Mouse (Mus musculus): ENCODE results near the gene Tdrd12. TPM values are rescaled to one million over a fixed set of nuclear protein-coding genes. Genes with fewer than 3 reads are reported as not detected.
"Not testable (repeated sequence)": the region's sequence is repeated elsewhere in the genome, so short reads cannot be mapped to it uniquely, and the experiment has no call there.

Gene Tdrd12
- polyA plus RNA-seq, 1 experiment, result 0.54 TPM

DNA sequence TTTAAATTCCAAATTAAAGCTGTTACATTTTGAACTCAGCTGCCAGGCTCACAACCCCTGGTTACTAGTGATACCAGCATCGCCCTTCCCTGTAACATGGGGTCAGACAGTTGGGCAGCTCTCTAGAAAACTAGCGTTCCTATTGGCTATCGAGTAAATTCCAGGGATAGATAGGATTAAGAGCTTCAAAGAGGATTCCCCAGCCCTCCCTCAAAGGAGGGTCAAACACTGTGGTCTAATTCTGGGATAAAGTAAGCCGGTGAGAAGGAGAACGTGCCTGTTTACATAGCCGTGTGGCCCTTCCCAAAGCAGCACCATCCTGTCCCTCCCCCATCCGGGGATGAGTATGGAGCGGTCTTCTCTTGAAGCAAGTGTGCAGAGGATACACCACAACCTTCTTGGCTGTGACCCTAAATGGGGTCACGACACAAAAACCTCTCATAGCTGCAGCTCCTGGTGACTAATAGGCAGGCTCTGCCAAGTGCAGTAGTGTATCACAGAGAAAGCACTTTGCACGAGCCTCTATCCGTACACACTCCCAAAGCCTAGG, 46.0 kb upstream of the Tdrd12 start:
- Histone ChIP-seq H3K27ac (ENCODE audit: insufficient read depth, low read length) (no peak overlapping the region), H3K4me1 (ENCODE audit: control insufficient read depth, insufficient read depth, low read length) (peaks cover 10% of the 10 kb centered on the region), H3K27me3 (ENCODE audit: control insufficient read depth, insufficient read depth, low read length) (no peaks in the 10 kb centered on the region), H3K4me3 (replicated peaks; ENCODE audit: insufficient read depth, low read depth, low read length) (no peak overlapping the region)
- TF ChIP-seq CTCF (IDR thresholded peaks at IDR 0.05; ENCODE audit: borderline replicate concordance, insufficient read depth, low read depth, low read length), result no peak
- TF ChIP-seq POLR2A (IDR thresholded peaks at IDR 0.05; ENCODE audit: borderline replicate concordance, insufficient read depth, low read length), result no peak
- WGBS, result 33% methylated on average over 11 of the region's 11 CpGs
- no peak for DNase-seq

DNA sequence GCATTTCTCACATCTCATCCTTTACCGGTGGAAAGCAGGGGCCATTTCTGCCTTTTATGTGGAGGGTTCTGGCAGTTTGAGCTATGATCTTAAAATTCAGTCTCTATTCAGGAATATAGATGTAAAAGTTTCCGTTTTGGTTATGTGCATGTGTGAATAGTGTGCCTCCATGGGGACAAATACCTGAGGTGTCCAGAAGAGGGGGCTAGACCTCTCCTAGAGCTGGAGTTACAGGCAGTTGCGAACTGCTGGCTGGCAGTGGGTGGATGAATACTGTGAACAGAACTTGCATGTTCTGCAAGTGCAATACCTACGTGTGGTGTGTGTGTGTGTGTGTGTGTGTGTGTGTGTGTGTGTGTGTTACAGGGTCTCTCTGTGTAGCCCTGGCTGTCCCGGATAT, 45.2 kb upstream of the Tdrd12 start:
- no peak overlapping the region for H3K4me3 ChIP-seq (replicated peaks; ENCODE audit: insufficient read depth, low read depth, low read length)
- WGBS, result 67% methylated on average over 5 of the region's 5 CpGs
- DNase-seq, result no peak
- H3K4me1 ChIP-seq (ENCODE audit: control insufficient read depth, insufficient read depth, low read length), result peaks cover 7% of the 10 kb centered on the region
- no peak overlapping the region for H3K27ac ChIP-seq (ENCODE audit: insufficient read depth, low read length)
- TF ChIP-seq POLR2A (IDR thresholded peaks at IDR 0.05; ENCODE audit: borderline replicate concordance, insufficient read depth, low read length) (no peak), CTCF (IDR thresholded peaks at IDR 0.05; ENCODE audit: borderline replicate concordance, insufficient read depth, low read depth, low read length) (0 out of 2 replicates have a peak, but pooled peaks have one; percentile 10)
- no peaks in the 10 kb centered on the region for H3K27me3 ChIP-seq (ENCODE audit: control insufficient read depth, insufficient read depth, low read length)

DNA sequence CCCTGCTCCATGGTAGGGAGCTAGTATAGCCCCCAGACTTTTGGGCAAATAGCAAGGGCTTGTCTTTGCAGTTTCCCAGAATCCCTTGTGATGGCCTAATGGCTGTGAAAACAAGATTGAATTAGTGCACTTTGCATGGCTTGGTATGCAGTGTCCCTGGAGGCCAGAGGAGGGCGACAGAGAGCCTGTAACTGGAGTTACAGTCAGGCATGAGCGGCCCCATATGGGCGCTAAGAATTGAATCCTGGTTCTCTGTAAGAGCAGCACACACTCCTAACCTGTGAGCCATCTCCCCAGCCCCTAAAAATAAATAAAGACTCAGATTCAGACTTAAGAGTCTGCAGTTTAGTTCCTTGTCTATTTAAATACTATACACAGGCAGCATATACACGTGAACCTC, 42.3 kb upstream of the Tdrd12 start:
- no peaks in the 10 kb centered on the region for H3K27me3 ChIP-seq (ENCODE audit: control insufficient read depth, insufficient read depth, low read length)
- H3K4me3 ChIP-seq (replicated peaks; ENCODE audit: insufficient read depth, low read depth, low read length), result no peak overlapping the region
- H3K27ac ChIP-seq (ENCODE audit: insufficient read depth, low read length), result no peak overlapping the region
- DNase-seq, result peak in 1 of 2 experiments; percentile 19
- H3K4me1 ChIP-seq (ENCODE audit: control insufficient read depth, insufficient read depth, low read length), result peaks cover 2% of the 10 kb centered on the region; the same call in 1 of the 2 replicates
- 38% methylated on average over 4 of the region's 4 CpGs for WGBS
- TF ChIP-seq POLR2A (IDR thresholded peaks at IDR 0.05; ENCODE audit: borderline replicate concordance, insufficient read depth, low read length) (no peak), CTCF (IDR thresholded peaks at IDR 0.05; ENCODE audit: borderline replicate concordance, insufficient read depth, low read depth, low read length) (peak; percentile 59)

DNA sequence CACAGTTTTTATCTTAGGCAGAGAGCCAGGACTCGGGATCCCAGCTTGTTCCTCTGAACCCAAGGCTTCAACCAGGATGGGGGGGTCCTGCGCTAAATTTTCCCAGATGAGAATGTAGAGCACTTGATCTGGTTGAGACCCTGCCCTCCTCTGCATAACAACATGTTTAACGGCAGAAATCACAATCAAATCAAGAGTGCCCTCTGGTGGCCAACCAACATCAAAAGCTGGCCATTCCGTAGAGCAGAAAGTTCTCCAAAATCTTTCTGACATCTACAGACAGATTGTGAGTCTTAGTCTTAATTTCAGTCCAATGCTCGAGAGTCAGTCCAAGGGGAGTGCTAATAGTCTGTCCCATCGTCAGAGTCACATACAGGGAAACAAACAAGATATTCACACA, 33.3 kb upstream of the Tdrd12 start:
- H3K27ac ChIP-seq (ENCODE audit: insufficient read depth, low read length); H3K27me3 ChIP-seq (ENCODE audit: control insufficient read depth, insufficient read depth, low read length); H3K4me1 ChIP-seq (ENCODE audit: control insufficient read depth, insufficient read depth, low read length); DNase-seq; H3K4me3 ChIP-seq (replicated peaks; ENCODE audit: insufficient read depth, low read depth, low read length): not testable (repeated sequence)
- 16% methylated on average over 6 of the region's 6 CpGs for WGBS

DNA sequence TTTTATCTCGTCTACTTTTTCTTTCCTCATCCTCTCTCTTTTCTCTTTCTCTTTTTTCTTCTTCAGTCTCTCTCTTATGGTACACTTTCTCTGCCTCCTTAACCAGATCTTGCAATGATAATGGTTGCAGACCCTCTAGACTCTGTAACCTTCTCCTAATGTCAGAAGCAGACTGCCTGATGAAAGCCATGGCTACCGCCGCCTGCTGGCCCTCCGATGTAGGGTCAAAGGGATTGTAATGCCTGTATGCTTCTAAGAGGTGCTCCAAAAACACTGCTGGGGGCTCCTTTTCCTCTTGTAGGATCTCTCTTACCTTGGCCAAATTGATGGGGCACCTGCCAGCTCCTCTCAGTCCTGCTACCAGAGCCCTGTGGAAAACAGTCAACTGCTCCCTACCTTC, 32.2 kb upstream of the Tdrd12 start:
- 90% methylated on average over 4 of the region's 4 CpGs for WGBS
- not testable (repeated sequence) for DNase-seq; H3K4me1 ChIP-seq (ENCODE audit: control insufficient read depth, insufficient read depth, low read length); H3K27ac ChIP-seq (ENCODE audit: insufficient read depth, low read length); H3K27me3 ChIP-seq (ENCODE audit: control insufficient read depth, insufficient read depth, low read length); H3K4me3 ChIP-seq (replicated peaks; ENCODE audit: insufficient read depth, low read depth, low read length)

DNA sequence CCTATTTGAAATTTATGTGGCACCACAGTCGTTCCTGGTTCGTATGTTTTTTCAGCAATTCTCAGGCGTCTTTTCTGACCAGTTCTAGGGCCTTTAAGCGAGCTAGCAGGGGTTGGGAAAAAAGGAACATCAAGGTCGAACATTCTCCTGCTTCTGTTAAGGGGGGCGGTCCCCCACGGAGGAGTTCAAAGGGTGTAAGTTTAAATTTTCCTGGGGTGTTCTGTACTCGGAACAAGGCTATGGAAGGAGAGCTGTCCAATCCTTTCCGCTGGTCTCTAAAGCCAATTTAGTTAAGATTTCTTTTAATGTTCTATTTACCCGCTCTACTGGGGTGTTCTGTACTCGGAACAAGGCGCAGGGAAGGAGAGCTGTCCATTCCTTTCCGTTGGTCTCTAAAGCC, 28.4 kb upstream of the Tdrd12 start:
- H3K4me3 ChIP-seq (replicated peaks; ENCODE audit: insufficient read depth, low read depth, low read length); DNase-seq; H3K27ac ChIP-seq (ENCODE audit: insufficient read depth, low read length); H3K27me3 ChIP-seq (ENCODE audit: control insufficient read depth, insufficient read depth, low read length); H3K4me1 ChIP-seq (ENCODE audit: control insufficient read depth, insufficient read depth, low read length): not testable (repeated sequence)
- WGBS, result 82% methylated on average over 13 of the region's 13 CpGs

DNA sequence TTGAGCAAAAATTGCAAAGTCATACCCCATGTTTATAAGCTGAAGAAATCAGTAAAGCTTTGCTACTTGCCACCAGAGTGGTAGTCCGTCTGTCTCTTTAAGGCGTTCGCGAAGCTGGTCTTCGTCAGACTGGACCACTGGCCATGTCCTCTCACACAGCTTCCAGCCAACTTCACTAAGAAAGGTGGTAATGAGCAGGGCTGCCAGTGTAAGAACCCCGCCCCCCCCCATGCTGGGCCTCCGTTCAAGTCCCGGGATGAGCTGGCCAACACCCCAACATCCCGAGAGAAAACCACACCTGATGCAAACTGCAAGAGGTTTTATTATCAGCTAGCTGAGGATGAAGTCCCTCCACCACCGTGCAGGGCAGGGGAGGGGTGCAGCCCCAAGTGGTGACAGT, 27.3 kb upstream of the Tdrd12 start:
- WGBS, result 67% methylated on average over 10 of the region's 10 CpGs
- not testable (repeated sequence) for H3K27ac ChIP-seq (ENCODE audit: insufficient read depth, low read length); H3K4me1 ChIP-seq (ENCODE audit: control insufficient read depth, insufficient read depth, low read length); H3K4me3 ChIP-seq (replicated peaks; ENCODE audit: insufficient read depth, low read depth, low read length); DNase-seq; H3K27me3 ChIP-seq (ENCODE audit: control insufficient read depth, insufficient read depth, low read length)

DNA sequence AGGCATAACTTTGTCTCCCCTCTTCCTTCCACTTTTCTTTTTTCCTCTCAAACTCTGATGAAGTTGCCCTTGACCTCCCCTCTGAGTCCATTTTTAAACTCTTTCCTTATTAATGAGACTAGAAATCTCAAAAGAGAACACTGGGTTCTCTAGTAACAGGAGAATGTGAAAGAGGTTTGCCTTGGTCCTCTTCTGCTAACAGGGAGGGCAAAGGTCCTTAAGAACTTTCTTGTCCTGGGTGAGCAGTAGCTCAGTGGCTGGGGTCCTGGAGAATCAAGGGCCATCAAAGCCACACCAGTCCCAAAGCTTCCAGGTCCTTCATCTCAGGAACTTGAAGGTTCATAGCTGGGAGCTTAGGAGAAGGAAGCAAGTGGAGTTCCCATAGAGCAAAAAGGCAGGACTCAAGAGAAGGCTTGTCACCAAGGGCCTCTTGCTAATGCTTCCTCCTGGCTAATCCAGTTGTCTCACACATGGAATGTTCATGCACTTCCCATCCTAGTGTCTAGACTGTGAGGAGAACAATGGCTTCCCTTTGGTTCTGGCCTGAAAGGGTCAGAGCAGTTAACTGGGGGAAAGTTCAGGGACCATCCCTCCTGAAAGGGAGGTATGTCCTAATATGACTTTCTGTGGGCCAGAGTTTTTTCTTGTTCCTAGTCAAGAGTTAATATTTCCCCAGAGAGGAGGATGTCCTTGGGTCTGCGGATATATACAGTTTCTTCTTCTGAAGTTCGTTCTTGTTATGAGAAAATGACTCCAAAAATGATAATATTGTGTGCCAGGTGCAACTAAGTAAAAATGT, 26.7 kb upstream of the Tdrd12 start:
- 82% methylated on average over 2 of the region's 2 CpGs for WGBS

More for the DNA sequence above, 26.7 kb upstream of the Tdrd12 start:
- Histone ChIP-seq H3K4me1 (ENCODE audit: control insufficient read depth, insufficient read depth, low read length) (no peaks in the 10 kb centered on the region), H3K4me3 (replicated peaks; ENCODE audit: insufficient read depth, low read depth, low read length) (no peak overlapping the region), H3K27ac (ENCODE audit: insufficient read depth, low read length) (no peak overlapping the region), H3K27me3 (ENCODE audit: control insufficient read depth, insufficient read depth, low read length) (no peaks in the 10 kb centered on the region)
- TF ChIP-seq POLR2A (IDR thresholded peaks at IDR 0.05; ENCODE audit: borderline replicate concordance, insufficient read depth, low read length) (no peak), CTCF (IDR thresholded peaks at IDR 0.05; ENCODE audit: borderline replicate concordance, insufficient read depth, low read depth, low read length) (no peak)
- no peak for DNase-seq
